Mouse (Mus musculus) heart, postnatal 4 days (tissue): ENCODE measurements around the gene Ctrl. TPM values are rescaled to one million over a fixed set of nuclear protein-coding genes. Genes with fewer than 3 reads are reported as not detected.

Experiments used
- microRNA-seq, 2 experiments: library from miRNA; unstranded; fragments of <30 nt; microRNA quantifications; one replicate each; pipeline ENCODE4 v1.2.0; 2021 to 2022
- total RNA-seq, 2 experiments: library from RNA; stranded (reverse); gene quantifications; 2 replicates each; pipeline ENCODE4 v1.2.3; 2021

Gene Ctrl
- total RNA-seq, 2 experiments from 2014 or later, result 0.32 TPM; not detected in 1

Small RNAs within 50 kb of the gene (microRNA-seq; reads per million reads assigned to microRNA genes)
- gene Mir7074, result 0.69 to 0.82 reads per million in 2 experiments

Other genes starting within 250 kb of the Ctrl start
- gene Carmil2, start 247.6 kb downstream of the Ctrl start, total RNA-seq, result under 1 TPM; 0.41 TPM
- 10 to 100 TPM; 23.0 to 25.6 TPM for gene Acd, start 232.8 kb downstream of the Ctrl start, total RNA-seq
- gene Pard6a, start 232.7 kb downstream of the Ctrl start, total RNA-seq, result 1 to 10 TPM; 5.9 to 6.2 TPM
- gene 4933405L10Rik, start 226.2 kb downstream of the Ctrl start, total RNA-seq, result not detected
- 1 to 10 TPM; 5.4 to 6.8 TPM for gene Enkd1, start 225.7 kb downstream of the Ctrl start, total RNA-seq
- gene Gfod2, start 175.2 kb downstream of the Ctrl start, total RNA-seq, result 1 to 10 TPM; 4.6 to 4.9 TPM
- 10 to 100 TPM; 22.3 to 23.1 TPM for gene Ranbp10, start 106.5 kb downstream of the Ctrl start, total RNA-seq
- gene Tsnaxip1, start 106.1 kb downstream of the Ctrl start, total RNA-seq, result not detected
- 10 to 100 TPM; 16.8 to 18.4 TPM for gene Cenpt, start 80.6 kb downstream of the Ctrl start, total RNA-seq
- 10 to 100 TPM; 26.4 to 29.3 TPM for gene Thap11, start 78.7 kb downstream of the Ctrl start, total RNA-seq
- gene Nutf2, start 73.3 kb downstream of the Ctrl start, total RNA-seq, result 10 to 100 TPM; 44.7 to 45.7 TPM
- 10 to 100 TPM; 34.0 to 34.8 TPM for gene Edc4, start 53.0 kb downstream of the Ctrl start, total RNA-seq
- not detected for gene Nrn1l, start 40.3 kb downstream of the Ctrl start, total RNA-seq
- 10 to 100 TPM; 21.7 to 24.3 TPM for gene Pskh1, start 33.4 kb downstream of the Ctrl start, total RNA-seq
- 10 to 100 TPM; 85.4 to 94.0 TPM for gene Psmb10, start 4.6 kb upstream of the Ctrl start, total RNA-seq
- 1 to 10 TPM; 1.4 to 1.7 TPM for gene Lcat, start 9.5 kb upstream of the Ctrl start, total RNA-seq
- 10 to 100 TPM; 62.4 to 65.8 TPM for gene Slc12a4, start 32.2 kb upstream of the Ctrl start, total RNA-seq
- not detected for gene Dpep3, start 45.6 kb upstream of the Ctrl start, total RNA-seq
- gene Dus2, start 57.5 kb upstream of the Ctrl start, total RNA-seq, result 10 to 100 TPM in 1 of 2 experiments, 1 to 10 TPM in 1; 9.8 to 10.2 TPM
- gene Dpep2nb, start 72.1 kb upstream of the Ctrl start, total RNA-seq, result not detected
- 1 to 10 TPM; 8.9 to 9.5 TPM for gene Ddx28, start 78.0 kb upstream of the Ctrl start, total RNA-seq
- gene Nfatc3, start 125.0 kb upstream of the Ctrl start, total RNA-seq, result 10 to 100 TPM; 24.2 to 26.4 TPM
- under 1 TPM; 0.54 to 0.91 TPM for gene Esrp2, start 203.1 kb upstream of the Ctrl start, total RNA-seq
- gene Pla2g15, start 216.5 kb upstream of the Ctrl start, total RNA-seq, result 1 to 10 TPM; 4.2 to 4.9 TPM
- 10 to 100 TPM; 17.1 to 18.9 TPM for gene Slc7a6, start 235.0 kb upstream of the Ctrl start, total RNA-seq